Mouse (Mus musculus) G1E (cell line): ENCODE measurements around the gene Gm3448. TPM values are rescaled to one million over a fixed set of nuclear protein-coding genes. Genes with fewer than 3 reads are reported as not detected.
"Not testable (repeated sequence)": the region's sequence is repeated elsewhere in the genome, so short reads cannot be mapped to it uniquely, and the experiment has no call there.

Source experiments
- ATAC-seq: 2 replicates; pipeline ENCODE4 v1.8.0; 2016; ENCODE audit warnings: mild to moderate bottlenecking; ENCODE audit not compliant: insufficient number of reproducible peaks, poor library complexity, low FRiP score, severe bottlenecking; ENCODE audit errors: extremely low read depth
- DNase-seq: peaks from one replicate; pipeline ENCODE4 v3.0.0; 2012; ENCODE audit warnings: low spot score
- H3K27me3 ChIP-seq: 2 replicates; pipeline ENCODE4 v1.6.1; 2012; ENCODE audit warnings: mild to moderate bottlenecking, low read length, inconsistent platforms; ENCODE audit not compliant: insufficient read depth
- H3K36me3 ChIP-seq: replicated peaks from 2 replicates; pipeline ENCODE3; 2012; ENCODE audit warnings: mild to moderate bottlenecking, inconsistent platforms
- H3K4me1 ChIP-seq: 2 replicates; pipeline ENCODE4 v1.6.1; 2012; ENCODE audit warnings: low read depth, low read length, inconsistent platforms, mixed read lengths; ENCODE audit not compliant: insufficient read depth
- H3K4me3 ChIP-seq: 2 replicates; pipeline ENCODE4 v1.5.1; 2012; ENCODE audit warnings: low read depth, mild to moderate bottlenecking, inconsistent platforms, low read length, moderate library complexity, mixed read lengths
- H3K9me3 ChIP-seq: replicated peaks from 2 replicates; pipeline ENCODE4 v1.6.1; 2012; ENCODE audit warnings: inconsistent platforms
- polyA plus RNA-seq: library from polyadenylated mRNA; stranded (reverse); fragments of >175 nt; gene quantifications from 2 replicates; pipeline ENCODE4 v1.2.3, GENCODE M21; 2012
- total RNA-seq, 2 experiments: library from RNA; stranded (forward) in 1 of 2; stranded (reverse) in 1 of 2; fragments of 200-1000 nt in 1 of 2; fragments of >200 nt in 1 of 2; fragmentation: Nextera tagmentation in 1 of 2; gene quantifications; 2 replicates each; pipeline ENCODE4 v1.2.3; 2014 to 2017

The Gm3448 gene
- total and polyA plus RNA-seq, 3 experiments: 2.7 to 59.8 (median 31.0) TPM

- not testable (repeated sequence) for H3K4me1 ChIP-seq, DNase-seq, H3K9me3 ChIP-seq, H3K27me3 ChIP-seq, H3K4me3 ChIP-seq, H3K36me3 ChIP-seq
- ATAC-seq: peak; percentile 54
Observed at GRCm38 (mm10) chr17:15024502-15025193, 16.7 kb downstream of the Gm3448 start.

GRCm38 (mm10) chr17:15023878-15024492 lies 17.4 kb downstream of the Gm3448 start:
- not testable (repeated sequence) for H3K9me3 ChIP-seq, H3K4me3 ChIP-seq, DNase-seq, H3K27me3 ChIP-seq, ATAC-seq, H3K4me1 ChIP-seq, H3K36me3 ChIP-seq

GRCm38 (mm10) chr17:15021503-15022220 lies 19.7 kb downstream of the Gm3448 start:
- DNase-seq, H3K4me1 ChIP-seq, H3K9me3 ChIP-seq, H3K36me3 ChIP-seq, H3K27me3 ChIP-seq: not testable (repeated sequence)
- peak; percentile 42 for ATAC-seq
- H3K4me3 ChIP-seq: peak overlapping the region; percentile 42; the same call in 1 of the 2 replicates

GRCm38 (mm10) chr17:15009706-15010413 lies 31.5 kb downstream of the Gm3448 start, which contains the start of gene Gm3435:
Gm3435 (plus strand) TSS chr17:15010176.
- H3K4me3 ChIP-seq, H3K27me3 ChIP-seq, H3K9me3 ChIP-seq, H3K4me1 ChIP-seq, H3K36me3 ChIP-seq, DNase-seq: not testable (repeated sequence)
- peak; percentile 82 for ATAC-seq

- DNase-seq, H3K27me3 ChIP-seq, H3K4me3 ChIP-seq, H3K4me1 ChIP-seq, H3K36me3 ChIP-seq, H3K9me3 ChIP-seq: not testable (repeated sequence)
- ATAC-seq: peak; percentile 54
Observed at GRCm38 (mm10) chr17:15009088-15009487, 32.2 kb downstream of the Gm3448 start.

- H3K27me3 ChIP-seq, H3K36me3 ChIP-seq, H3K9me3 ChIP-seq, DNase-seq, H3K4me3 ChIP-seq, H3K4me1 ChIP-seq: not testable (repeated sequence)
- peak; percentile 79 for ATAC-seq
Observed at GRCm38 (mm10) chr17:15000047-15000446, 41.3 kb downstream of the Gm3448 start.

- not testable (repeated sequence) for DNase-seq, H3K9me3 ChIP-seq, H3K4me3 ChIP-seq, H3K27me3 ChIP-seq, H3K4me1 ChIP-seq, H3K36me3 ChIP-seq
- ATAC-seq: peak; percentile 11; the same call in 1 of the 2 replicates
Observed at GRCm38 (mm10) chr17:14994140-14994539, 47.2 kb downstream of the Gm3448 start.

GRCm38 (mm10) chr17:14993139-14993832 lies 48.1 kb downstream of the Gm3448 start:
- not testable (repeated sequence) for H3K4me1 ChIP-seq, H3K27me3 ChIP-seq, H3K9me3 ChIP-seq, H3K36me3 ChIP-seq, H3K4me3 ChIP-seq, DNase-seq
- peak; percentile 47 for ATAC-seq

GRCm38 (mm10) chr17:14992522-14993138 lies 48.7 kb downstream of the Gm3448 start:
- not testable (repeated sequence) for H3K4me3 ChIP-seq, H3K9me3 ChIP-seq, DNase-seq, H3K36me3 ChIP-seq, H3K4me1 ChIP-seq, H3K27me3 ChIP-seq, ATAC-seq

GRCm38 (mm10) chr17:14990116-14990702 lies 51.1 kb downstream of the Gm3448 start:
- peak; percentile 36 for ATAC-seq
- not testable (repeated sequence) for DNase-seq, H3K9me3 ChIP-seq, H3K36me3 ChIP-seq, H3K27me3 ChIP-seq, H3K4me1 ChIP-seq
- H3K4me3 ChIP-seq: peak overlapping the region; percentile 49; the same call in 1 of the 2 replicates
